Mouse (Mus musculus) gastrocnemius, postnatal 14 days (tissue): ENCODE measurements around the gene Glrx5. TPM values are rescaled to one million over a fixed set of nuclear protein-coding genes. Genes with fewer than 3 reads are reported as not detected.

ENCODE experiments used
- microRNA-seq, 2 experiments: library from miRNA; unstranded; fragments of <30 nt; microRNA quantifications; one replicate each; pipeline ENCODE4 v1.2.0; 2021
- total RNA-seq, 2 experiments: library from RNA; stranded (reverse); gene quantifications; 2 replicates each; pipeline ENCODE4 v1.2.3; 2021

Gene Glrx5
- total RNA-seq, 2 experiments from 2014 or later = 66.0 to 67.1 TPM

Small RNA genes lying within 50 kb of the gene (microRNA-seq; reads per million reads assigned to microRNA genes)
- 1.3 to 4.5 reads per million in 2 experiments for gene Mir3069

Other genes starting within 250 kb of the Glrx5 start
- 1 to 10 TPM; 2.3 to 2.5 TPM for gene Clmn, start 167.6 kb upstream of the Glrx5 start, total RNA-seq
- gene Syne3, start 22.9 kb upstream of the Glrx5 start, total RNA-seq = 1 to 10 TPM; 5.7 TPM
- not detected for gene Tcl1b2, start 113.3 kb downstream of the Glrx5 start, total RNA-seq
- gene Tcl1b1, start 127.0 kb downstream of the Glrx5 start, total RNA-seq = not detected
- gene Tcl1b5, start 143.7 kb downstream of the Glrx5 start, total RNA-seq = not detected
- not detected for gene Tcl1b3, start 158.4 kb downstream of the Glrx5 start, total RNA-seq
- not detected for gene Tcl1b4, start 169.3 kb downstream of the Glrx5 start, total RNA-seq
- not detected for gene Tcl1, start 190.1 kb downstream of the Glrx5 start, total RNA-seq